Mouse (Mus musculus) limb, embryonic 12.5 days (tissue): Measurements from ENCODE around the gene Brca2. TPM values are rescaled to one million over a fixed set of nuclear protein-coding genes. Genes with fewer than 3 reads are reported as not detected.

ENCODE experiments used
- ATAC-seq: fragments of 200-750 bp; cut with Nextera tagmentation; 2 replicates; pipeline ENCODE4 v1.8.0; 2017; ENCODE audit warnings: low read depth, moderate TSS enrichment; ENCODE audit not compliant: insufficient number of reproducible peaks, insufficient read depth, low FRiP score, low TSS enrichment
- H3K27ac ChIP-seq: fragments of 300-500 bp; sonication (generic); 2 replicates; pipeline ENCODE4 v1.5.1; 2016; ENCODE audit warnings: mild to moderate bottlenecking, moderate library complexity
- H3K27me3 ChIP-seq: fragments of 300-500 bp; sonication (generic); 2 replicates; pipeline ENCODE4 v1.6.1; 2016; ENCODE audit warnings: mild to moderate bottlenecking, moderate library complexity
- H3K36me3 ChIP-seq: fragments of 300-500 bp; sonication (generic); 2 replicates; pipeline ENCODE4 v1.6.1; 2016; ENCODE audit warnings: mild to moderate bottlenecking, moderate library complexity
- H3K4me1 ChIP-seq: fragments of 300-500 bp; sonication (generic); replicated peaks from 2 replicates; pipeline ENCODE4 v1.6.1; 2016
- H3K4me2 ChIP-seq: fragments of 300-500 bp; sonication (generic); 2 replicates; pipeline ENCODE4 v1.6.1; 2016; ENCODE audit warnings: mild to moderate bottlenecking, moderate library complexity
- H3K4me3 ChIP-seq: fragments of 300-500 bp; sonication (generic); replicated peaks from 2 replicates; pipeline ENCODE4 v1.5.1; 2016; ENCODE audit warnings: mild to moderate bottlenecking
- H3K9ac ChIP-seq: fragments of 300-500 bp; sonication (generic); replicated peaks from 2 replicates; pipeline ENCODE4 v1.6.1; 2016; ENCODE audit warnings: mild to moderate bottlenecking, moderate library complexity
- H3K9me3 ChIP-seq: fragments of 300-500 bp; sonication (generic); 2 replicates; pipeline ENCODE4 v1.6.1; 2016; ENCODE audit warnings: mild to moderate bottlenecking, moderate library complexity
- WGBS: fragments of 180-500 bp; shearing (Covaris S2); methylation state at CpG from one replicate; pipeline ENCODE4 v1.1.7; 2016; 5-methylcytosine and 5-hydroxymethylcytosine counted together
- polyA plus RNA-seq: library from polyadenylated mRNA; unstranded; fragments of >200 nt; fragmentation: Nextera tagmentation; extraction: Ambion mirVana; gene quantifications from 2 replicates; pipeline ENCODE4 v1.2.1, GENCODE M21; 2016

Brca2 gene
- polyA plus RNA-seq, 1 experiment from 2014 or later = 35.1 TPM

DNA sequence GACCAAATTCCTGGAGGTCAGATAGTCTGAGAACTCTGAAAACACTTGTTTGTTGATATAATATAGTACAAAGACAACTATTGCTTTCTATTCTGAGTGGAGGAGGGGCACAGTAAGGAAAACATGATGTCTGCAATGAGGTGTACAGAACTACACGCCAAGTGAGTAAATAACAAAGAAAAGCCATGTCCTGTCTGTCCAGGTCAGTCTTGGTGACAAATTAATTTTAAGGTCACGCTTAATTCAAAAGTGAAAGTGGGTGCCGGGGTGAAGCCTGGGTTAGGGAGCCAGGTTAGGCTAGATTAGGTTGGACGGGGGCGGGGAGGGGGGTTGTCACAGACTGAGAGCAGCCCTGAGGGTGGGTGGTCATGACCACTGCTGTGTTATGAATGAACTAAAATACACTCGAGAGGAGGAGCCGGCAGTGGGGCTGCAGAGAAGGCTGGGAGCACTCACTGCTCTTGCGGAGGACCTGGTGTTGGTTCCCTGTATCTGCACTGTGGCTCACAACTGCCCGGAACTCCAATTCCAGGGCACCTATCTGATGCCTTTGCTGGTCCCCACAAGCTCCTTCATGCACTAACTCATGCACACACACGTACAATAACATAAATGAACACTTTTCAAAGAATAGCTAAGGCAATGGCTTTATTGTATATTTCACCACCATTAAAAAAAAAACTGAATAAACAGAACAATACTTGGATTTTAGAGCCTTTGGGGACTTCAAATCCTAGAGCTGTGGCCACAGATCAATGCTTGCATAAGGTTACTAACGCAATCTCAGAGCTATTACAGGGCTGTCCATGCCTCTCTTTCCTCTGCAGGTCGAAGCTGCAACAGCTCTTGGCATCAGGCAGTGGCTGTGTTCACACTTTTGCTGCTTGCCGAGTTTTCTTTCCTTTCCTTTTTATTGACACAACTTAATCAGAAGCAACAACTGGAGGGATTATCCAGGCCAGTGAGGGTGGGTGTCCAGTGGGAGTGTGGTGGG is 77.2 kb downstream of the Brca2 start:
- 65% methylated on average over 13 of the region's 13 CpGs for WGBS
- no peak overlapping the region for H3K27ac ChIP-seq

DNA sequence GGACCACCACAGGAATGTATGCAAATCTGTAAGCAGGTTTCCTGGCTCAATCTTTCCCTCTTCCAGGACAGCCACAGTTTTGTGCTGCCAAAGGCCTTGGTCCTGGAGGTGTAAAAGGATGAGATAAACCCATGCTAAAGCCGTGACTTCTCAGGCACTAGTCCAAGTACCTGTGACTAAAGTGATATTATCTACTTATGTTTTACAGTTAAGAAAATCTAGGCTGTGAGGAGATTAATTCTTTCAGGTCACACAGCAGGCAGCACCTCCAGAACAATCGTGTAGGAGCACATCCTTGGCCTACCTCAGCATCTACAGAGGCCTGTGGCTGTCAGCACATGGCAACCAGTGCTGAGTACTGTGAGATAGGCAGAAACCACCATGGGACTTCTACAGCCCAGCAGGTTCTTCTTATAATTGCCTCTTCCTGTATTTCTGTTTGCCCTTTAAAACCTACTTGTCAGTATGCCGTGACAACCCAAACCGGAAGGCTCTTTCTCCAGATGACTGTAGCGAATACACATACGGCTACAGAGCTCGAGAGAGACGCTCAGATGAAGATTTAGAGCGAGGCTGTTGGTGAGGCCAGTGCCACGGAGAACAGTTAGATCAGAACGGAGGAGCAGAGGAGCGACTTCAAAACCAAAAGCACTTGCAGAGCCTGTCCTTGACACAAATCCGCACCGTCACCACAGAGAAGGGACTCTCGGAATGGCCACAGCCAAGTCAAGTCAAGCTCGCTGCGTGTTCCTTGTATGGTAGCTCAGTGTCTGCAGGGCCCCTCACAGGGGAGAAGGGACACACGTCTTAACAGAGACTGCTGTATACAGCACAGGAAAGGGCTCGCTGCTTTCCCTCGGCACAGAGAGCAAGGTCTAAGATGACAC is 78.4 kb downstream of the Brca2 start:
- Histone ChIP-seq H3K9ac (no peak overlapping the region), H3K4me2 (no peak overlapping the region), H3K9me3 (no peaks in the 10 kb centered on the region), H3K4me3 (no peak overlapping the region), H3K27me3 (peaks cover 10% of the 10 kb centered on the region), H3K4me1 (peaks cover 23% of the 10 kb centered on the region), H3K36me3 (no peaks in the 10 kb centered on the region), H3K27ac (no peak overlapping the region)
- WGBS = 77% methylated on average over 20 of the region's 20 CpGs
- no peak for ATAC-seq

More for the DNA sequence above, 77.2 kb downstream of the Brca2 start:
- ATAC-seq = no peak
- Histone ChIP-seq H3K9ac (0 out of 2 replicates have a peak overlapping the region, but pooled peaks have one; percentile 2), H3K36me3 (no peaks in the 10 kb centered on the region), H3K4me3 (no peak overlapping the region), H3K27me3 (peaks cover 20% of the 10 kb centered on the region), H3K4me1 (peaks cover 27% of the 10 kb centered on the region), H3K4me2 (no peak overlapping the region), H3K9me3 (no peaks in the 10 kb centered on the region)

DNA sequence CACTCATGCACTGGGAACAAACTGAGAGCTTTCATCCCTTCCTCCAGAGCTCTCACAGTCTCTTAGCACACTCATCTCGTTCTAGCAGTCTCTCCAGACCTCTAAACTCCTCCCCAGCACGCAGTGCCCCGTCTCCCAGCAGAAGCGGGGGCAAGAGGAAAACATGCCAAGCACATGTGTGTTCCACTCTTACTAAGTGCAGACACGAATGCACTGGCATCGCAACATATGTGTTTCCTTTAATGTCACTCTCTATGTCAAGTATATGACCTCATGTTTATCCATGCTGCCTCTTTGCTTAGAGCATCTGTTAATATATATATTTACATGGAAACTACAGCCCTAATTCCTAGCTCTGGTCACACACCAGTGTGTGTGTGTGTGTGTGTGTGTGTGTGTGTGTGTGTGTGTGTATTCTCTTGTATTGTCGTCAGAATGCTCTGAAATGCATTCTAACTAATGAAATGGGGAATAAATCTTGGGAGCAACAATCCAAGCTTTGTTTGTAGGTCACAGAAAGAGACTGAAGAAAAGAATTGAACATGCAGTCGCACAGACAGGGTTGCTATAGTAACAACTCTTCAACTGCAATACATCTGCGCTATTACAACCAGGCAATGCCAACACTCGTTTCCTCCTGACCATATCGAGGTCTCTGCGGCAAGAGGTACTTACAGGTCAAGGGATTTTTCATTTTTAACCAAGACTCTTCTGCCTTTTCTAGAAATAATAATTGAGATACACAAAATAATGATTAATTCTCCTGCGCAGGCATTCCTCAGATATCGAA is 79.2 kb downstream of the Brca2 start:
- Histone ChIP-seq H3K4me1 (peaks cover 23% of the 10 kb centered on the region), H3K9me3 (no peaks in the 10 kb centered on the region; the same call in 1 of the 2 replicates), H3K4me3 (no peak overlapping the region), H3K27ac (no peak overlapping the region), H3K9ac (no peak overlapping the region), H3K4me2 (no peak overlapping the region), H3K27me3 (peaks cover 3% of the 10 kb centered on the region), H3K36me3 (no peaks in the 10 kb centered on the region)
- 84% methylated on average over 14 of the region's 14 CpGs for WGBS
- ATAC-seq = no peak

DNA sequence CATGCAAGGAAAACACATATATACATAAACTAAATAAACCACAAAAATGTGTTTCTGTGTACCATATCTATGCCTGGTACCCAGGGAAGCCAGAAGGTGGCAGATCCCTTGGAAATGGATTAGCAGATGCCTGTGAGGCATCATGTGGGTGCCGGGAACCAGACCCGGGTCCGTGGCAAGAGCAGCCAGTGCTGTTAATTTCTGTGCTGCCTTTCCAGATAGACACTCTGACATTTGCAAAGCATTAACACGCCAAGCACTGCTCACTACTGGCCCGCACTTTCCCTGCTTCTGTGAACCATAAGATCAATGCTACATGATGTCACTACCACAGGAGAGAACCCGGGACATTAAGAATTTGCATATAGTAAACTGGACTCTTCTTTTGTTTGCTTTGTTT is 83.7 kb downstream of the Brca2 start:
- Histone ChIP-seq H3K27ac (no peak overlapping the region), H3K36me3 (no peaks in the 10 kb centered on the region), H3K4me2 (no peak overlapping the region), H3K27me3 (no peaks in the 10 kb centered on the region), H3K9me3 (no peaks in the 10 kb centered on the region; the same call in 1 of the 2 replicates), H3K9ac (no peak overlapping the region), H3K4me3 (no peak overlapping the region), H3K4me1 (peaks cover under 1% of the 10 kb centered on the region; the same call in 1 of the 2 replicates)
- 94% methylated on average over 6 of the region's 6 CpGs for WGBS
- no peak for ATAC-seq

DNA sequence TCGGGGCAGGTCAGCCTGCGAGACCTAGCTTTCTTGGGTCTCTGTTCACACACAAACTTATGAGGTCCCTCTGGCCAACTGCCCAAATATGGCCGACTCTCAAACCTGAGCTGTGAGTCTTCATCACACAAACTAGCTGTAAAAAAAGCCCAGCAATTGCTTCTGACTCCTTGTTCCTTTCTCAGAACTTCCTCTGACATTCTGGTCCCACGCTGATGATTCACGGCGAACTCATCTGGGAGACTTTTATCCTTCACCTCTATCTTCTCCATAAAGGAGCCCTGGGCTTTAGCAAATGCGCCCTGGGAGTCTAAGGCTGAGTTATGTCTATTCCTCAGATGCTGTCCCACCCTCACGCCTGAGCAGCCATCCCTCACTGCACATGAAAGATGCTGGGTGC is 85.2 kb downstream of the Brca2 start:
- H3K9me3 ChIP-seq = no peaks in the 10 kb centered on the region; the same call in 1 of the 2 replicates
- WGBS = 96% methylated on average over 8 of the region's 8 CpGs
- H3K4me1 ChIP-seq = no peaks in the 10 kb centered on the region
- H3K27me3 ChIP-seq = no peaks in the 10 kb centered on the region
- H3K9ac ChIP-seq = no peak overlapping the region
- H3K27ac ChIP-seq = no peak overlapping the region
- ATAC-seq = no peak
- H3K4me2 ChIP-seq = no peak overlapping the region
- H3K36me3 ChIP-seq = no peaks in the 10 kb centered on the region
- H3K4me3 ChIP-seq = no peak overlapping the region

DNA sequence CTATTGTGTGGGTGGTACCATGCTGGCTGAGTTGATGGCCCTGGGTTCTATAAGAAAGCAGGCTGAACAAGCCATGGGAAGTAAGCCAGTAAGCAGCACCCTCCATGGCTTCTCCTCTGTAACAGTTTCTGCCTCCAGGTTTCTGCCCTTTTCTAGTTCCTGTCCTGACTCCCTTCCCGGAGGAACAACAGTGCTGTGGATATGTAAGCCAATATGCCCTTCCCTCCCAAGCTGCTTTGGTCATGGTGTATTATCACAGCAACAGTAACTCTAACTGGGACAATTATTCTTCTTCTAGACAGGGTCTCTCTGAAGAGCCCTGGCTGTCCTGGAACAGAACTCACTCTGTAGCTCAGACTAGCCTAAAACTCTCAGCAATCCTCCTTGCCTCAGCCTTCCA is 88.7 kb downstream of the Brca2 start:
- H3K36me3 ChIP-seq = no peaks in the 10 kb centered on the region
- H3K27ac ChIP-seq = no peak overlapping the region
- ATAC-seq = no peak
- H3K4me3 ChIP-seq = no peak overlapping the region
- H3K27me3 ChIP-seq = no peaks in the 10 kb centered on the region
- H3K4me2 ChIP-seq = no peak overlapping the region
- no peaks in the 10 kb centered on the region; the same call in 1 of the 2 replicates for H3K9me3 ChIP-seq
- H3K9ac ChIP-seq = no peak overlapping the region
- 97% methylated on average over 1 of the region's 1 CpGs for WGBS
- no peaks in the 10 kb centered on the region for H3K4me1 ChIP-seq

DNA sequence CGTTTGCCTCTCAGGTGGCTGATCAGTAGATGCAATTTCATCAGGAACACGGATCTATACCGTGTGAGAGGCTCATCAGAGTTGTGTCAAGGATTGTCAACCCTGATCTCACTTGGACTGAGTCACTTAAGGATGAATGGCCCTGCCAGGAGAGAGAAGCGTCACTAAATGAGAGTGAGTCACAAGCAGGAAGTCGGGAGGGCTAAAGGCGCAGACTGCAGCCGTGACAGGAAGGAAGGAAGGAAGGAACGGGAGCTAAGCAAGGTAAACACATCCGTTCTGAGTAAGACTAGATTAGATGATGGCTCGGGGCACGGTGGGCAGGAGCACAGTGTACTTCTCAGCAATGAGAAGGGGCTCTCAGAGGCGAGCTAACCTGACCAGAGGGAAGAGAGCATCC is 89.3 kb downstream of the Brca2 start:
- ATAC-seq = no peak

DNA sequence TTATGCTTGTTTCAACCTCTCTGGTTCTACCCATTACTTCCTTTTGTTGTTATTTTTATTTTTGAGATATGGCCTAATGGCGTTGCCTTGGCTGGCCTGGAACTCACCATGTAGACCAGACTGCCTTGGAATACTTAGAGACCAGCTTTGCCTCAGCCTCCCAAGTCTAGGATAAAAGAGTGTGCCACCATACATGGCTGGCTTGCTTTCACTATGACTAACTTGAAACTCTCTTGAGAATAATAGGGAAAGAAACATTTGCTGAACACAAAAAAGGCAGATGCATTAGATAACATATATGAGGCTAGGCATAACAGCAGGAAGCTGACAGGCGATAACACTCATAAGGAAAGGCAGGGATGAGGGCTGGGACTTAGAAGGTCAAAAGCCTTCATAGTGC is 91.6 kb downstream of the Brca2 start:
- Histone ChIP-seq H3K4me1 (no peaks in the 10 kb centered on the region), H3K9ac (no peak overlapping the region)
- 90% methylated on average over 2 of the region's 2 CpGs for WGBS

More for the DNA sequence above, 89.3 kb downstream of the Brca2 start:
- Histone ChIP-seq H3K27ac (no peak overlapping the region), H3K27me3 (no peaks in the 10 kb centered on the region), H3K4me2 (no peak overlapping the region), H3K9ac (no peak overlapping the region), H3K9me3 (no peaks in the 10 kb centered on the region), H3K36me3 (no peaks in the 10 kb centered on the region), H3K4me1 (no peaks in the 10 kb centered on the region), H3K4me3 (no peak overlapping the region)
- WGBS = 76% methylated on average over 12 of the region's 12 CpGs

DNA sequence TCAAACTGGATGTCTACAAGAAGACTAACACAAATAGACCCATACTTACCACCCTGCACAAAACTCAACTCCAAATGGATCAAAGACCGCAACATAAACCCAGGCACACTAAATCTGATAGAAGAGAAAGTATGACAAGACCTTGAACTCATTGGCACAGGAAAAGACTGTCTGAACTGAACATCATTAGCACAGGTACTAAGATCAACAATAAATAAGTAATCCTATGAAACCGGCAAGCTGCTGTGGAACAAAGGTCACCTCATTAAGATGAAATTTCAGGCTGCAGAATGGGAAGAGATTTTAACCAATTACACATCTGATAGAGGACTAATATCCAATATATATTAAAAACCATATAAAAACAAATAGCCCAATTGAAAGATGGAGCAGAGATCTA is 93.8 kb downstream of the Brca2 start:
- Histone ChIP-seq H3K9ac (no peak overlapping the region), H3K27me3 (no peaks in the 10 kb centered on the region), H3K9me3 (no peaks in the 10 kb centered on the region), H3K4me1 (no peaks in the 10 kb centered on the region), H3K36me3 (no peaks in the 10 kb centered on the region), H3K27ac (no peak overlapping the region), H3K4me2 (no peak overlapping the region), H3K4me3 (no peak overlapping the region)
- WGBS = 87% methylated on average over 2 of the region's 2 CpGs
- ATAC-seq = no peak

More for the DNA sequence above, 91.6 kb downstream of the Brca2 start:
- no peaks in the 10 kb centered on the region for H3K36me3 ChIP-seq
- H3K27me3 ChIP-seq = no peaks in the 10 kb centered on the region
- ATAC-seq = no peak
- no peaks in the 10 kb centered on the region for H3K9me3 ChIP-seq
- no peak overlapping the region for H3K4me2 ChIP-seq
- H3K4me3 ChIP-seq = no peak overlapping the region
- H3K27ac ChIP-seq = no peak overlapping the region

DNA sequence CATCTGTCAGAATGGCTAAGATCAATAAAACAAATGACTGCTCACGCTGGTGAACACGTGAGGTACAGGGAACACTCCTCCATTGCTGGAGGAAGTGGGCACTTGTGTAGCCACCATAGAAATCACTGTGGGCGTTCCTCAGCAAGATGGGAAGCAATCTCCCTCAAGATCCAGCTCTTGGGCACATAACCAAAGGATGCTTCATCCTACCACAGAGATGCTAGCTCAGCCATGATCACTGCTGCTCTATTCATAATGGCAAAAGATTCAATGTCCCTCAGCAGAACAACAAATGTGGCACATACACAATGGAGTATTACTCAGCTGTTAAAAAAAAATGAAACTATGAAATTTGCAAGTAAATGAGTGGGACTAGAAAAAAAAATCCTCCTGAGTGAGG is 94.3 kb downstream of the Brca2 start:
- Histone ChIP-seq H3K9ac (no peak overlapping the region), H3K27me3 (no peaks in the 10 kb centered on the region), H3K9me3 (no peaks in the 10 kb centered on the region), H3K36me3 (no peaks in the 10 kb centered on the region), H3K27ac (no peak overlapping the region), H3K4me2 (no peak overlapping the region), H3K4me1 (no peaks in the 10 kb centered on the region), H3K4me3 (no peak overlapping the region)
- ATAC-seq = no peak
- 81% methylated on average over 3 of the region's 3 CpGs for WGBS
